Mouse (Mus musculus): ENCODE results near the gene Trpm7. TPM values are rescaled to one million over a fixed set of nuclear protein-coding genes. Genes with fewer than 3 reads are reported as not detected.

The Trpm7 gene
- total RNA-seq, 2 experiments from 2014 or later = 24.9 to 30.8 TPM

DNA sequence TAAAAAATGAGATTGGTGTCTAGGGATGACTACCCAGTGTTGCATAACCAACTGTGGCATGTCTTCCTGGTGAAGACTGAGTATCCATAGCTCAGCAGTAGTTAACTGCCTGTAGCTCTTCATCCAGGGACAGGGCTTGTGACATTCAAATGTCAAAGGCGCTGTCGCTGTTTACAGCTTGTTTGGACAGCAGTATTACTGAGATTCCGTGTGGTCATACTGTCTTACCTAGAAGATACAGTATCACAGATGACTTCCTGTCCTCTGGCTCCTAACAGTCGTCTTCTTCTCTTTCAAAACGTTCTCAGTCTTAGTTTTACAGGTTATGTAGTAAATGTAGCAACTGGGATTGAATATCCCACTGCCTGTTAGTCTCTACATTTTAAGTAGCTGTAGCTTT lies 37.2 kb downstream of the Trpm7 start:
- intact Hi-C loops (cut with DNase I) = loop anchor here (5.0 kb wide), 2 partner anchors 83 to 158 kb away; no protein-coding TSS in a partner anchor
- no peak for DNase-seq (ENCODE audit: low spot score)

DNA sequence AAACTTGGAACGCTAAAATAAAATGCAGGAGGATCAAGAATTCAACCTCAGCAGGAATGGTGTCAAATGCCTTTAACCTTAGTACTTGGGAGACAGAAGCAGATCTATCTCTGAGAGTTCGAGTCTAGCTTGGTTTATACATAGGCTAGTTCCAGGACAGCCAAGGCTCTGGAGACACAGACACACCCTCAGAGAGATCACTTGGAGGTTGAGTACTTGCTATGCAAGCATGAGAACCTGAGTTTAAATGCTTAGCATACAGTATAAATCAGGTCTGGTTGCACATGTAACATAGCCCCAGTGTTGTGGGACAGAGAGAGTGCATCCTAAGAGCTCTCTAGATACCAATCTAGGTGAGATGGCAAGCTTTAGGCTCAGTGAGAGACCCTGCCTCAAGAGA lies 58.6 kb downstream of the Trpm7 start:
- intact Hi-C loops (cut with DNase I) = loop anchor here (10.0 kb wide), 1 partner anchor 407 kb away; no protein-coding TSS in a partner anchor
- DNase-seq (ENCODE audit: low spot score) = no peak

GRCm38 (mm10) chr2:126816644-126817347 lies 59.2 kb downstream of the Trpm7 start:
- no peak for DNase-seq (ENCODE audit: low spot score)
- intact Hi-C loops (cut with DNase I) = loop anchor here (10.0 kb wide), 1 partner anchor 408 kb away; no protein-coding TSS in a partner anchor

DNA sequence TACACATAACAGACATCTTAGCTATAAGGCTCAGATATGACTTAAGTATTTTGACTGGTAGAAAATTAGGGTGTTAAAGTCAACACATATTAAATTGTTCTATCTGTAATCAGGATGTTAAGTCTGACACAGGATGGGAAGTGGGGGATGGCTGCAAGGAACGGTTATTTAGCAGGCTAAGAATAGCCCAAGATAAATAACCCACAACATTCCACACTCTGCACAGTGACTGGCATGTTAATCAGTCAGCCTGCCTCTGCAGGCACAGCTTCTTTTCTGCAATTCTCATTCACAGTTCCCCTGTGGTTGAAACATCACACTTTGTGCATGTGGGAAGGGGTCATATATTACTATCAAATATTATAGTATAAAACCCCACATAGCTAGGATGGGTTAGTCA lies 60.2 kb downstream of the Trpm7 start:
- no peak for DNase-seq (ENCODE audit: low spot score)
- intact Hi-C loops (cut with DNase I) = loop anchor here (10.0 kb wide), 1 partner anchor 409 kb away; no protein-coding TSS in a partner anchor

GRCm38 (mm10) chr2:126801980-126802379 lies 74.0 kb downstream of the Trpm7 start:
- intact Hi-C loops (cut with DNase I) = no loop called here
- no peak for DNase-seq (ENCODE audit: low spot score)

DNA sequence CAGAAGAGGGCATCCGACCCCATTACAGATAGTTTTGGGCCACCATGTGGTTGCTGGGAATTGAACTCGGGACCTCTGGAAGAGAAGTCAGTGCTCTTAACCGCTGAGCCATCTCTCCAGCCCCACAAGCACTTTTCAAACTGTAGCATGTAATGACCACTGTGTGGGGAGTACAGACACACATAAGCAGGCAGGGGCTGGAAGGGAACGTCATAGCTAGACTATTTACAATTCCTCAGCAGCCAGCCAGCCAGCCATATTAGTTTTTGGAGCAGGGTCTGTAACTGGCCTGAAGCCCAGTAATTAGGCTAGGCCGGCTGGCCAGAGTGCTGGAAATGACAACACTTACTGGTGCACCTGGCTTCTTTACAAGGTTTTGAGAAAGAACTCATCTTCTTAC lies 77.6 kb downstream of the Trpm7 start:
- DNase-seq (ENCODE audit: low spot score) = no peak
- intact Hi-C loops (cut with DNase I) = loop anchor here (5.0 kb wide), 1 partner anchor 34 kb away; no protein-coding TSS in a partner anchor

DNA sequence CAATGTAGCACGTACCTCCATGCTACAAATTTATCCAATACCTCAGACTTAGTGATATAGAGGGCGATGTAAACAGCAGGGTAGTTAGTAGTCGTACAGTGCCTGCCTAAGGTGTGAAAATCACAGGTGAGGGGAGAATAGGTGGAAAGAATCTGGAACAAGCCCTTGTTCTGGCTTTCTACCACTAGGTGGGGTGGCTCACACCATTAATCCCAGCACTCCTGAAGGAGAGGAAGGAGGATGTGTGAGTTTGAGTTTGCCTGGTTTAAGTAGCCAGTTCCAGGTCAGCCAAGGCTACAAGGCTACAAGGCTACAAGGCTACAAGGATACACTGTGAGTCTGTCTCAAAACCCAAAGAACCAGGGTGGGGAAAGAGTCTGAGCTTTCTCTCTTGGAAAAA lies 80.3 kb downstream of the Trpm7 start:
- intact Hi-C loops (cut with DNase I) = loop anchor here (5.0 kb wide), 1 partner anchor 37 kb away; no protein-coding TSS in a partner anchor
- DNase-seq (ENCODE audit: low spot score) = no peak

GRCm38 (mm10) chr2:126792611-126793010 lies 83.4 kb downstream of the Trpm7 start:
- DNase-seq (ENCODE audit: low spot score) = no peak
- intact Hi-C loops (cut with DNase I) = no loop called here

GRCm38 (mm10) chr2:126787721-126788342 lies 88.2 kb downstream of the Trpm7 start:
- DNase-seq (ENCODE audit: low spot score) = no peak
- intact Hi-C loops (cut with DNase I) = no loop called here

DNA sequence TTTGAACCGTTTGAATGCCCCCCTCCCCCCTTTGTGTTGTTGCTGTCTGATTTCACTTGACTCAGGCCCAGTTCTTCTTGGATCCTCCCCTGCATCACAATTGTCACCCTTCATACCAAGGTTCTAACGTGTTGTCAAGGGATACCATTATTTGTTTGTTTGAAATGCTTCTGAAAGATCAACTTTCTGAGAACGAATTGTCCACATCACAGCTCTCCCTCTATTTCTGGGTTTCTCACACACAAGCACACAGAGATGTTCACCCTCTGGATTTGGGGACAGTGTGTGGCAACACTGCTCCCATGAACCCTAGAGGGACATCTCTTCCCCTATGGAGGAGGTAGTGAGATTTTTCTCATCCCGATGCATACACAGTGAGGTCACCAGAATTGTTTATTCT lies 92.7 kb downstream of the Trpm7 start, which contains the start of gene Usp50:
Gene Usp50 (minus strand): TSS at position 101 of the 400 bp plus-strand sequence.
- no peak for DNase-seq (ENCODE audit: low spot score)
- intact Hi-C loops (cut with DNase I) = loop anchor here (5.0 kb wide), 1 partner anchor 186 kb away; no protein-coding TSS in a partner anchor

- peak; percentile 13 for DNase-seq (ENCODE audit: low spot score)
- intact Hi-C loops (cut with DNase I) = loop anchor here (5.0 kb wide), 1 partner anchor 185 kb away; no protein-coding TSS in a partner anchor
Observed at GRCm38 (mm10) chr2:126782433-126782832, 93.6 kb downstream of the Trpm7 start.

- no peak for DNase-seq (ENCODE audit: low spot score)
- intact Hi-C loops (cut with DNase I) = loop anchor here (5.0 kb wide), 1 partner anchor 184 kb away; no protein-coding TSS in a partner anchor
Observed at GRCm38 (mm10) chr2:126781478-126781877, 94.6 kb downstream of the Trpm7 start.

DNA sequence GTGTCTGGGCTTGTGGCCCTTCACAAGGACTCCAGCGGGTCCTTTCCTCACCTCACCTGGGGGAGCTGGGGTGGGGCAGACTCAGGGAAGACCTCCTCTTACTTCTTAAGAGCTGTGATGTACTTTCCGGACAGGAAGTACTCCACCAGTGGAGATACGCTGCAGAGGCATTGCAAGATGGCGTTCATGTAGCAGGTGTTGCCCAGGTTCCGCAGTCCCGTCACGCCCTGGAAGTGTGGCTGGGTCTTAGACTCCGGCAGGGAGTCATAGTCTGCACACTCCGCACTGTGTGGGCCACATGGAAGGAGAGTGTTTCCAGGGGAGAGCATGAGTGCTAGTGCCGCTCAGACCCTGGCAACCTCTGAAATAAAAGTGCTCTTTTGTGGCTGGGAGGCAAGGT lies 95.7 kb downstream of the Trpm7 start:
- intact Hi-C loops (cut with DNase I) = loop anchor here (5.0 kb wide), 1 partner anchor 183 kb away; no protein-coding TSS in a partner anchor
- no peak for DNase-seq (ENCODE audit: low spot score)

GRCm38 (mm10) chr2:126778806-126779205 lies 97.2 kb downstream of the Trpm7 start:
- no peak for DNase-seq (ENCODE audit: low spot score)
- intact Hi-C loops (cut with DNase I) = no loop called here

DNA sequence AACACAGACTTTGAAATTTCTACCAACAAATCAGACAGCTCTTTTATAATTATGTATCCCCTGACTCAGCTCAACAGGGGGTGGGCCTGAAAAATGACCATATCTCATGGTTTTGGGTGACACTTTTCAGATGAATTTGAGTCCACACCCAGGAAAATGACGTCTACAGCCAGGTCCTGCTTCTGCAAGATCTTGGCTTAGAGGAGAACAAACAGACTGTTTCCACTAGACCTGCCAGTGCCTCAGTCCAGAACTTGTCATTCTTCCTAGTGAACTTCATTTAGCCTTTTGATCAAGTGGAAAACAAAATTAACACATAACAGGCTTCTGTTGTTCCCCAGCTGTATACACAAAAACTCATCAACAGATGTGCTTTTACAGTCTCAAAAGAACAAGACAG lies 99.6 kb downstream of the Trpm7 start:
- intact Hi-C loops (cut with DNase I) = no loop called here
- no peak for DNase-seq (ENCODE audit: low spot score)

- DNase-seq (ENCODE audit: low spot score) = no peak
- intact Hi-C loops (cut with DNase I) = no loop called here
Observed at GRCm38 (mm10) chr2:126775951-126776350, 100.1 kb downstream of the Trpm7 start.

GRCm38 (mm10) chr2:126772217-126772616 lies 103.8 kb downstream of the Trpm7 start:
- no peak for DNase-seq (ENCODE audit: low spot score)
- intact Hi-C loops (cut with DNase I) = no loop called here

DNA sequence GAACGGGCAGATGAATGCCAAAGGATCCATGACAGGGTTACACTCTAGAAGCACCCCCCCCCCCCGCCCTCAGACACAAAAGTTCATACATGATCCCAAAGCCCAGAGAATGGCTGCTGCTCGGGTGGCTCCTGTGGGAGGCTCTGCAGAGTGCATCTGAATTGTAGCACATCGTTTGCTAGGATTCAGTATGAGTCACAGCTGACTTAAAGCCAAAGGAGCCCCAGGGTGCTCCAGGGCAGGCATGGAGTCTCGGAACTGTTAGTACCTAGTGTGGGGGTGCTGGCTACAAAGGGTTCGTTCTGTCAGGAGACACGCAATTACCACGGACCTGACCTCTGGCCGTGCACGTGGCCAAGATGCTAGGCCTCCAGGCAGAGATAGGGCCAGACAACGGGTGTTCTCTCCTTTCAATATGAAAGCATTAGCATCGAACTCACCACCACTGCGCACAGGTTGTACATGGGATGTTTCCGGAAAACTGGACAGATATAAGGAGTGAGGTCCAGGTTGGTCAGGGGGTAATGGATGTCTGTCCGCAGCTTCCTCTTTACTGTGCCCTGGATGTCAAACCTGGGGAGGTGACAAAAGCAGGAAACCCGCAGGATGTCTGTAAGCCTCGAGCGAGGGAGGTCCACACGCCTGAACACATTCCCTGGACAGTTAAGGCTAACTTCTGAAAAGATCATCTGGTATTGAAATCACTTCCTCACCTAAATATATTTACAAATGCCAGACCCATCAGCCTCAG lies 106.4 kb downstream of the Trpm7 start:
- intact Hi-C loops (cut with DNase I) = no loop called here
- DNase-seq (ENCODE audit: low spot score) = no peak

GRCm38 (mm10) chr2:126768194-126768593 lies 107.8 kb downstream of the Trpm7 start:
- DNase-seq (ENCODE audit: low spot score) = no peak
- intact Hi-C loops (cut with DNase I) = no loop called here

DNA sequence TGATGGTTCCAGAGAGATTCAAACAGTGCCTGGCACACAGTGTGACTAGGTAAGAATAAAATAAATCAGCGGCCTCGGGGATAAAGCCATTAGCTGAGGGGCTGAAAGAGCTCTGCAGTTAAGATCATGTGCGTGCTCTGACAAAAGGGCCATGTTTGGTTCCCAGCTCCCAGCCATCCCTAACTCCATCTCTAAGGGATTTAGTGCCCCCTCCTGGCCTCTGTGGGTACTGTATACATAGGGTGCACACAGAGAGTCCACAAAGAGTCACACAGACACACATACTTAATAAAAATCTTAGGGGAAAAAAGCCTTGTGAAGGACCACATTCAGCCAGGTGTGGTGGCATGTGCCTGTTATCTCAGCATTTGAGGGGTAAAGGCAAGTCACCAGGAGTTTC lies 108.4 kb downstream of the Trpm7 start:
- intact Hi-C loops (cut with DNase I) = no loop called here
- no peak for DNase-seq (ENCODE audit: low spot score)

Data from heart, postnatal 25 days (tissue).